ENCODE assay signal across 21 mouse cellular contexts in genomic region chr17:88898705-88899668, GRCm38 (mm10).
DNase-seq lines count a peak whose midpoint lies in the region; ATAC-seq lines count a peak whose summit lies in the region.
"Had no signal": no experiment of that assay in that cellular context is flagged by ENCODE, and none has a peak within 500 bp of the region (broad histone marks: within the 10 kb centered on the region; RNA-seq: fewer than 3 reads in every experiment).

No protein-coding gene starts in this region.

- peaks cover 10% of the 10 kb centered on the region; the same call in 1 of the 2 replicates for H3K4me1 ChIP-seq in neural tube, embryonic 13.5 days (replicated peaks)
- H3K4me1 ChIP-seq: forebrain, embryonic 13.5 days; hindbrain, embryonic 13.5 days; limb, embryonic 12.5 days had no signal

- H3K9me3 ChIP-seq in neural tube, embryonic 13.5 days, result no peaks in the 10 kb centered on the region
- H3K9me3 ChIP-seq: forebrain, embryonic 13.5 days; hindbrain, embryonic 13.5 days; limb, embryonic 12.5 days; midbrain, embryonic 12.5 days had no signal

- peak; percentile 14 for DNase-seq in cerebellum, adult 9-11 months
- DNase-seq in cerebellum, postnatal 14 days, result no peak
- DNase-seq in kidney, postnatal 4 days, result peak; percentile 12 to 13
- no peak for DNase-seq in kidney, adult 18-20 months
- DNase-seq in brain, adult 2 months (ENCODE audit: low read depth, low spot score), result peak; percentile 52
- no peak for DNase-seq in right cerebral cortex, postnatal 10 days (ENCODE audit: low spot score in 2 of 2)
- DNase-seq: adrenal gland, postnatal 10 days; gastrocnemius, postnatal 36 days; heart, postnatal 36 days; kidney, adult 11 months; liver, postnatal 0 days; right cerebral cortex, postnatal 25 days; spleen, adult 18-20 months had no signal

- H3K27me3 ChIP-seq in neural tube, embryonic 13.5 days, result no peaks in the 10 kb centered on the region
- H3K27me3 ChIP-seq: forebrain, embryonic 13.5 days; hindbrain, embryonic 13.5 days; limb, embryonic 12.5 days; midbrain, embryonic 12.5 days had no signal

- WGBS in neural tube, embryonic 13.5 days, result 22% methylated on average over 11 of the region's 11 CpGs

- peak; percentile 50; the same call in 1 of the 2 replicates for ATAC-seq in neural tube, embryonic 13.5 days (ENCODE audit: low read depth)
- ATAC-seq: forebrain, embryonic 13.5 days; liver, postnatal 0 days; lung, postnatal 0 days had no signal

- no peak overlapping the region for H3K4me2 ChIP-seq in neural tube, embryonic 13.5 days
- H3K4me2 ChIP-seq: forebrain, embryonic 13.5 days; hindbrain, embryonic 13.5 days; limb, embryonic 12.5 days; liver, embryonic 11.5 days; midbrain, embryonic 12.5 days had no signal

- no peak overlapping the region for H3K4me3 ChIP-seq in neural tube, embryonic 13.5 days
- H3K4me3 ChIP-seq: forebrain, embryonic 13.5 days; hindbrain, embryonic 13.5 days; limb, embryonic 12.5 days; midbrain, embryonic 12.5 days had no signal

- H3K9ac ChIP-seq in neural tube, embryonic 13.5 days, result no peak overlapping the region
- H3K9ac ChIP-seq: forebrain, embryonic 13.5 days; hindbrain, embryonic 13.5 days; limb, embryonic 12.5 days; liver, postnatal 0 days; midbrain, embryonic 12.5 days had no signal

- H3K27ac ChIP-seq in neural tube, embryonic 13.5 days (replicated peaks), result no peak overlapping the region
- H3K27ac ChIP-seq: forebrain, embryonic 13.5 days; hindbrain, embryonic 13.5 days; limb, embryonic 12.5 days; macrophage; midbrain, embryonic 12.5 days had no signal

- H3K36me3 ChIP-seq in neural tube, embryonic 13.5 days, result no peaks in the 10 kb centered on the region
- H3K36me3 ChIP-seq: hindbrain, embryonic 13.5 days; limb, embryonic 12.5 days; midbrain, embryonic 12.5 days had no signal

Comparison
In these comparisons a context has a peak if more than half of its experiments do, and no peak if none do; other contexts are left out.
1. DNase-seq: peak in cerebellum, adult 9-11 months (single experiment), kidney, postnatal 4 days (2 of 2) and brain, adult 2 months (single experiment); none in cerebellum, postnatal 14 days (0 of 2), kidney, adult 18-20 months (single experiment) and right cerebral cortex, postnatal 10 days (0 of 2).